Mouse (Mus musculus): ENCODE data around the gene Slc2a5.

- TF ChIP-seq CTCF (IDR thresholded peaks at IDR 0.05; ENCODE audit: low read depth, low read length), result no peak
- no peak for TF ChIP-seq TAL1 (conservative IDR thresholded peaks at IDR 0.05; ENCODE audit: low read depth, low read length)
- no peak for TF ChIP-seq GATA1 (IDR thresholded peaks at IDR 0.05; ENCODE audit: borderline replicate concordance, low read length)
- TF ChIP-seq GATA2 (IDR thresholded peaks at IDR 0.05; ENCODE audit: borderline replicate concordance, low read depth, low read length), result no peak
These were observed 8.7 kb upstream of the Slc2a5 start for GRCm38 (mm10) chr4:150110373-150110772.

Data from G1E (cell line).